Mouse (Mus musculus): ENCODE measurements around the gene Klk7.

Gene Klk7

GRCm38 (mm10) chr7:43797844-43798462 is 13.1 kb upstream of the Klk7 start:
- peak; percentile 48 to 54 for DNase-seq

DNA sequence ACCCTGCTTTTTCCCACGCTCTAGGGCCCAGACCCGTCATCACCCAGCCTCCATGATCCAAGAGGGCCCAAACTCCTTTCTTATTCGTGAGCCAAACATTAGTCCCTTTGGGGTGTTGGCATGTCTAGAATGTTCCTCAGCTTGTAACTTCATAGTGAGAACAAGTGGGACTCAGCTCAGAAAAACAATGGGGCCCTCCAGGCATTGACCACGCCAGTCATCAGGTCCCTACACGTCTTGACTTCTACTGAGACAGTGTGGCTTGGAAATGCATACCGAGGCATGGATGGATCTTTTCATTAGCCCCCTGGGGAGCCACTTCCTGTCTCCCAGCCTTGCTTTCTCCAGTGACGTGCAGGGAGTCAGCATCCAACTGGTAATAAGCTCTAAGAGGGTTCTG is 11.2 kb upstream of the Klk7 start:
- DNase-seq = no peak

GRCm38 (mm10) chr7:43815211-43815610 is 4.1 kb downstream of the Klk7 start:
- no peak for DNase-seq

DNA sequence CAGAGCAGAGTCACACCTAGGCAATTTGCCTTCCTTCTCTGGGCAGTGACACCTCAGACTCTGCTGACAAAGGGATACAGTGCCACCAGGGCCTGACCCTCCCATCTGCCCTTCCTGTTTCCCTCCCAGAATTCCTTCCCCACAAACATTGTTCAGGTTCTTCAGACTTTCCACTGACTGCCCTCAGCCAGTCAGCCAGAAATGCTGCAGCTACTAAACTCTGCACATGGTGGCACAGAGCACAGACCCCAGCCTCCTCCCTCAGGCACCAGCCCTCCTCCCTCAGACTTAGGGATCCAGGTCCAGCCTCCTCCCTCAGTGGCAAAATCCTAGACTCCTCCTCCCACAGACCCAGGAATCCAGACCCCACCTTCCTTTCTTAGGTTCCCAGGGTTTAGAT is 5.7 kb downstream of the Klk7 start:
- DNase-seq = no peak

DNA sequence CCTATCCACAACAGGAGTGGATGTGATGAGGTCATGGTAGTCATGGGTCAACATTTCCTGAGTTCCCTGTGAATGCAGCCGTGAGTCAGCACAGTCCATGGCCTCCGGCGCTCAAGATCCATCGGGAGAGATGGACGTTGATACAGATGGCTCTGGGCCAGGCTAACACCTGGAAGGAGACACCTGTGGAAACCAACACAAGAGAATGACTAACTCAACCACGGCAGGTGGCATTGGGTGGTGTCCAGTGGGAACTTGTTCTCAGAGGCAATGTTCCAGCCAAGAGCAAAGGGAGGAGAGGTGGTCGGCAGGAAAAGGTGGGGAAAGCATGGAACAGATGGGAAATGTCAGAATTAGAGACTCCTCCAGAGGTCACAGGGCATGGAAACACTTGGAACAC is 10.5 kb downstream of the Klk7 start:
- DNase-seq = no peak

DNA sequence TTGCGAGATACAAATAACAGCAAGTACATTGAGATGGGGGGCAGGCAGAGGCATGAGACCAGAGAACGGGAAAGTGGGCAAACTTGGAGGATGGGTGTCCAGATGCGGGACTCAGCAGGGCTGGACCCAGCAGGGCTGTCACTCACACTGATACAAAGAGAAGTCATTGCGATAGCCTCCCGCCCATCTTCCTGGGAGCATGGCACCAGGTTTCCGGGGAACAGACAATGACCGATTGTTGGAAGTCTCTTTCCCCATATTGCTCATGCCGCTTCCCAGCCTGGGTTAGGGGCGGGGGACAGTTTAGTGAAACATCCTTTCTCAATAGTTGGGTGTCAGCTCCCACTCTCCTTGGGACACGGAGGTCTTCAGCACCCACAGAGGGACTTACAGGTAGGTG is 13.1 kb downstream of the Klk7 start, which contains the start of gene Klk6:
TSS of gene Klk6 (plus strand) at position 301 of the 400 bp plus-strand sequence.
- DNase-seq = no peak

- DNase-seq = no peak
Measured at GRCm38 (mm10) chr7:43826056-43826455, 15.0 kb downstream of the Klk7 start.

GRCm38 (mm10) chr7:43827706-43828105 is 16.6 kb downstream of the Klk7 start:
- no peak for DNase-seq

DNA sequence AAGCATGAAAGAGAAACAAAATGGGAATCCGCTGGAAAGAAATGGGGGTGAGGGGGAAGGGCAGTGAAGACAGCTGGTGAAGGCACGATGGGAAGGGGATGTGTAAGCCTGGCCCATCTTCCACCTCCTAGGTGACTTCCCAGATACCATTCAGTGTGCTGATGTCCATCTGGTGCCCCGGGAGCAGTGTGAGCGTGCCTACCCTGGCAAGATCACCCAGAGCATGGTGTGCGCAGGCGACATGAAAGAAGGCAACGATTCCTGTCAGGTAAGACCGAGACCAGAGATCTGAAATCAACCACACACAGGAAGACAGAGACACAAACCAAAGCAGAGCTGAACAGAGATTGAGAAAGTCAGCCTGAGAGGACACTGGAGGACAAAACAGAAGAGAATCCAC is 17.9 kb downstream of the Klk7 start:
- DNase-seq = no peak

DNA sequence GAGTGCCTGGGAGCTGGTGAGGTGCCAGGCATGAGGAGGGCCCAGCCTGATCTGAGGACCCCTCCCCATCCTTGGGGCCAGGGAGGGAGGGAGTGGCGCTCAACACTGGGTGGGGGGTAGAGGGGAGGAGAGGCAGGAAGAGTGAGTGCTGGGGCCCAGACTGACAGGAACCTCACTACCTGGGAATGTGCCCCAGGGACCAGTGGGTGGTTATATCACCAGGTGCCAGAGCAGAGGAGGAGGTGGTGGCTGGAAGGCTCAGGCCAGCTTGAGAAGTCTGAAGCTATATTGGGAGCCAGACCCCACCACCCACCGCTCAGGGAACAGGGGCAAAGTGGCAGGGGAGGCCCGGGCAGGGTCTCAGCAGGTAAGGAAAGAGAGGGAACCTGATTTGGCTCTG is 30.6 kb downstream of the Klk7 start, which contains the start of gene Klk5:
TSS of gene Klk5 (plus strand) at position 271 of the 400 bp plus-strand sequence.
- DNase-seq = no peak

DNA sequence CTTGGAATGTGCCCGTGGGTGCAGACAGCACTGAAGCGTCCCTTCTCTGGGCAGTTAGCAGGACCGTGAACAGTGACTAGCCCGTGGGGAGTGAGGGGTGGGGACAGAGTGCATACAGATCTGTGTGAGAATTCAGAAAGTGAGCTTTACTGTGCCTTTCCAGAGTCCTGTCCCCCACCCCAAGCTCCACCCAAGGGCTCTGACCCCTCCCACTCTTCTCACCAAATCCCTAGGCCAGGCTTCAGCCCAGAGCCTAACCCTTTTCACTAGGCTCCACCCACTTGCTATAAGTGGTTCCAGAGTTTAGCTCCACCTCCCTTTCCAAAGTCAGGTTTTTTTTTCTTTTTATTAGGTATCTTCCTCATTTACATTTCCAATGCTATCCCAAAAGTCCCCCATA is 32.7 kb downstream of the Klk7 start:
- no peak for DNase-seq

DNA sequence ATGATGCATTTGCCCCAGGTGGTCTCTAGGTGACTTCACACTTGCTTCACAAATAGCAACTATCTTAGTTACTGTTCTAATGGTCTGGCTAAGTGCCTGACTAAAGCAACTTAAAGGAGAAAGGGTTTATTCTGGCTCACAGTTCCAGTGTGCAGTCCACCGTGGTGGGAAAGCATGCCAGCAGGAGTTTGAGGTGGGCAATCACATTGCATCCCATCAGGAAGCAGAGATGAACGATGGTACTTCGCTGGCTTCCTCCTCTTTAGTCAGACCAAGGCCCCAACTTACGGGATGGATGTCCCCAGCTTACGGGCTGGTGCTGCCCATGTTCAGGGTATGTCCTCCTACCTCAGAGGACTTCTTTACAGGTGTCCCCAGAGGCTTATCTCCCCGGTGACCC is 40.5 kb downstream of the Klk7 start:
- no peak for DNase-seq

DNA sequence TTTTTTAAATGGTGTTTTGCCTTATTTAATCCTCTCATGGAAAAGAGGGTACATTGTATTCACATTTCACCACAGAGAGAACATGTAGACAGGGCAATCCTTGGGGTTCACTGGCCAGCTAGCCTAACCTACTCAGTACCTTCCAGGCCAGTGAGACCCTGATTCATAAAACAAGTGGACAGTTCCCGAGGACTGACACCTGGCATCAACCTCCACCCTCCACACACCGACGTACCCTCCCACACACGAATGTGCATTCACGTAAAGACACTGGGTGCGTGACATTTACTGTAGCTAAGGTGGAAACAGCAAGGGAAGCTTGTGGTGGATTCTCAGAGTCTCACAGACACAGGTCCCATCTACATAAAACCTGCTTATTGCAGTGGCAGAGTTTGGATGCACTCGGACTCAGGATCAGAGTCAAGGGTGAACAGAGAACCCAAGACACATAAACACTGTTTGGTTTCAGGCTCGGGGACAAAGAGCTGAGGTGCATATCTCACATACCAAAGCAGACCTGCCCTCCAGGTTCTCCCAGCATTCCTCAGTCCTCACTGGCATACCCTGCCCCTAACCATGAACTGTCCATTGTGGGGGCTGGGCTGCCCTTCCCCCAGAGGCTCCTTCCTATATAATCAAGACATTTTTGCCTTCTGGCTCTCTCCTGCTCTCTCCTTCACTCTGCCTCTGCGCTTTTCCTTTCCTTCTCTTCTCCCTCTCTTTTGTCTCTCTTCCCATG is 43.7 kb downstream of the Klk7 start:
- no peak for DNase-seq

DNA sequence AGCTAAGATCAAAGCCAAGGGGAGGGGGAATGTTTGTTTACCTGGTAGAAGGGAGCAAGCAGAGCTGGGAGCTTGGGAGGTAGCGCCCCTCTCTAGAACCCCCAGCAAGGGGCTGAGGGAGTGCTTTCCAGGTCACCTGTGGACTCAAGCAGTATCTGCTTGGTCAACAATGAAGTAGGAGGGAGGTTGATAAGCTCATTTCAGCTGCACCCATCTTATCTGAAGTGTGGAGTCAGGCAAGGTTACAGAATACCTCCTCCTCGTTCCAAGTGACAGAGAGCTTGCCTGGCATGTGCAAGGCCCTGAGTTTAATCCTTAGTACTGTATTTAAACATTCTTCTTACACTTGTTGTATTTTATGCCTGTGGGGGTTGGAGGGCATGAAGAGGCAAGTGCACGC is 44.6 kb downstream of the Klk7 start:
- no peak for DNase-seq

- DNase-seq = no peak
Measured at GRCm38 (mm10) chr7:43856307-43856706, 45.2 kb downstream of the Klk7 start.

GRCm38 (mm10) chr7:43857501-43857900 is 46.4 kb downstream of the Klk7 start:
- no peak for DNase-seq

GRCm38 (mm10) chr7:43860411-43860810 is 49.3 kb downstream of the Klk7 start:
- DNase-seq = no peak

Measured in thymus, postnatal 36 days (tissue).